Mouse (Mus musculus): Measurements from ENCODE around the gene Fermt3. TPM values are rescaled to one million over a fixed set of nuclear protein-coding genes. Genes with fewer than 3 reads are reported as not detected.

The Fermt3 gene
- polyA plus RNA-seq, 1 experiment from 2014 or later = 6.9 TPM

DNA sequence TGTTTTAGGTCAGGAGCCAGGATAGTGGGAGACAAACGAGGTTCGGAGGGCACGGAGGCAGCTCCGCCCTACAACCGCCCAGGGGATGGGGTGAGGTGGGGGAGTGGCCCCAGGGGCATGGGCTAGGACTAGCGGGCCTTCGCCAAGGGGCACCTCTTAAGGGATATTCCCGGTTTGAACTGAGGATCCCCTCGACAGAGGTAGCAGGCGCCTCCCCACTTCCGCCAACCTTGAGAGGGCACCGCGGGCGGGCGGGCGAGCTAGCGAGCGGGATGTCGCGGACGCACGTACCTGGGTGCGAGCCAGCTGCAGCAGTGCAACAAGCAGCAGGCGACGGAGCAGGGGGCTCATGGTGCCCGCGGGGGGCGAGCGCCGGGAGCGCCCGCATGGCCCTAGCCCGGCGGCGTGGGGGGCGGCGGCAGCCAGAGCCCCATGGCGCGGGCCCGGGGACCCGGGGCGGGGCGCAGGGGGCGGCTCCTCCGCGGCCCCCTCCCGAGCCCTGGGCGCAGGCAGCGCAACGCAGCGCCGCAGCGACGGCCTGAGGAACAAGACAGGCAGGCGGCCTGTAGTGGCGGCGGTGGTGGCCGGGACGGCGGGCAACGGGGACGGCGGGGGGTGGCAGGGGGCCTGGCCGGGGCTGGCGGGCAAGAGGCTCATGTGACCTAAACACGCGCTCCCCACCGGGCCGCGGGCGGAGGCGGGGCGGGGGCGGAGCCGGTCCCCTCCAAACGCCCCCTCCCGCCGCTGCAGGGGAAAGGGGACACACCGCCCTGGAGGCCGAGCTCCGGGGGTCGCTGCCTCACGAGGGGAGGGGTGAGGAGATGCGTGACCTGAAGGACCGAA lies 32.0 kb downstream of the Fermt3 start, which contains the start of gene Vegfb:
Vegfb (minus strand) TSS at position 591 of the 843 bp plus-strand sequence.
- Histone ChIP-seq H3K4me3 (peak within 1 kb of the TSS; percentile 89), H3K9me3 (no peaks in the 10 kb centered on the region), H3K27me3 (no peaks in the 10 kb centered on the region), H3K27ac (peak within 1 kb of the TSS; percentile 90), H3K36me3 (peaks cover 33% of the 10 kb centered on the region), H3K4me1 (peaks cover 27% of the 10 kb centered on the region), H3K4me2 (peak within 1 kb of the TSS; percentile 84), H3K9ac (peak within 1 kb of the TSS; percentile 95)
- WGBS = under 1% methylated on average over 81 of the region's 85 CpGs
- peak; percentile 49 for ATAC-seq (ENCODE audit: insufficient number of reproducible peaks, insufficient read depth, low FRiP score, low TSS enrichment, low read depth)

DNA sequence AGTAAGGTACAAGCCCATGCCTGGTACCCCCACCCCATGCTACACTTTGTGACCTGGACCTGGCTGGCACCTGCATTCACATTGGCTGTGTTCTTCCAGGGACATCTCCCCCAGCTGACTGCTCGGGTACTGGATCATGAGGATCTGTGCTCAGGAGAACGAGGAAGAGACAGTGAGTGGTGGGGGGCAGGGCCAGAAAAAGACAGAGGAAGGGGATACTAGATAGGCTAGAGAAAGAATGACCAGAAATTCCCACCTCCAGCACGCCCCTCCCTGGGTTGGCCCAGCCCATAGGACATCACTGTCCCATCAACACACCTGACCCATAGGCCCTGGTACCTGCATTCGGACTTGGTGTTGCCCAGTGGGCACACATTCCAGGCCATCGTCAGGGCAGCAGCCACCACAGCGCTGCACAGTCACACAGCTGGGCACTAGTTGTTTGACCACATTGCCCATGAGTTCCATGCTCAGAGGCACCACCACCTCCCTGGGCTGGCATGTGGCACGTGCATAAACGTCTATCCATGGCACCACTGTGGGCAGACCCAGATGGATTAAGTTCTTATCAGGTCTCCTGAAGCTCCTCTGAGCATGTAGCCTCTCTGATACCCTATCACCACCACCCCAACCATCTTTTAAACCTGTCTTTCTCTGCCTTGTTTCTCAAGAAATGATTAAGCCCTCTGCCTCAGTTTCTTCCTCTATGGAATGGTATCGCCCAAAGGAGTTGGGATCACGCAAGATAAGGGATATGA lies 33.1 kb downstream of the Fermt3 start:
- H3K27ac ChIP-seq = no peak overlapping the region
- no peaks in the 10 kb centered on the region for H3K27me3 ChIP-seq
- no peaks in the 10 kb centered on the region for H3K9me3 ChIP-seq
- H3K4me1 ChIP-seq = peaks cover 22% of the 10 kb centered on the region
- H3K4me2 ChIP-seq = peak overlapping the region; percentile 84
- ATAC-seq (ENCODE audit: insufficient number of reproducible peaks, insufficient read depth, low FRiP score, low TSS enrichment, low read depth) = no peak
- peak overlapping the region; percentile 95 for H3K9ac ChIP-seq
- WGBS = 81% methylated on average over 10 of the region's 10 CpGs
- peaks cover 36% of the 10 kb centered on the region for H3K36me3 ChIP-seq
- H3K4me3 ChIP-seq = peak overlapping the region; percentile 89

DNA sequence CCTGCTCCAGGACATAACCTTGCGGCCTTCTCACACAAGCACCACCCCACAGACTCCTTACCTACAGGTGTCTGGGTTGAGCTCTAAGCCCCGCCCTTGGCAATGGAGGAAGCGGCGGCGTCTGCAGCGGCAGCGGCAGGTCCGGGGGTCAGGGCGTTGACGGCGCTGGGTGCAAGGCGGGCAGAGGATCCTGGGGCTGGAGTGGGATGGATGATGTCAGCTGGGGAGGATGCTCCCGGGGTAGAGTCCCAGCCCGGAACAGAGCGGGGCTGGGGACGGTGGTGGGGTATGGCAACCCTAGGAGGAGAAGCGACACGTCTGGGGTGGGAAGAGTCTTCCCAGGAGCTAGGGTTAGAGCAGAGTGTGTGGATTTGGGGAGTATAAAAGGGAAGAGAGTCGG lies 34.0 kb downstream of the Fermt3 start:
- H3K36me3 ChIP-seq = peaks cover 36% of the 10 kb centered on the region
- no peak overlapping the region for H3K27ac ChIP-seq
- H3K27me3 ChIP-seq = no peaks in the 10 kb centered on the region
- no peak overlapping the region for H3K4me3 ChIP-seq
- H3K9me3 ChIP-seq = no peaks in the 10 kb centered on the region
- peaks cover 27% of the 10 kb centered on the region for H3K4me1 ChIP-seq
- no peak overlapping the region; the same call in 1 of the 2 replicates for H3K4me2 ChIP-seq
- WGBS = 78% methylated on average over 19 of the region's 19 CpGs
- H3K9ac ChIP-seq = no peak overlapping the region
- no peak for ATAC-seq (ENCODE audit: insufficient number of reproducible peaks, insufficient read depth, low FRiP score, low TSS enrichment, low read depth)

DNA sequence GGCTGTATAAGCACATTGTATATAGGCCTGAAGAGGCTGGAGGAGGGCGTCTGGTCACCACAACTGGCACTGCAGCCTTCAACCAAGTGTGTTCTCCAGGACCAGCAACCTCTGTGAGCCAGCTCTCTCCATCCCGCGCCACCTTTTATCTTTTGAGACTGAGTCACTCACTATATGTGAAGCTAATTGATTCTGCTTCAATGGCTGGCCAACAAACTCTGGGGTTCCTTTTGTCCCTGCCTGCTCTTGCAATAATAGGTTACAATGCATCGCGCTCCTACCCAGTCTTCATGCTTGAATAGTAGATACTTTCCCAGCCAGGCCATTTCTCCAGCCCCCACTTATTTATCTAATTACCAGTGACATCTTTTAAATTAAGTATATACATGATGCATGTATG lies 35.6 kb downstream of the Fermt3 start:
- no peaks in the 10 kb centered on the region for H3K27me3 ChIP-seq
- ATAC-seq (ENCODE audit: insufficient number of reproducible peaks, insufficient read depth, low FRiP score, low TSS enrichment, low read depth) = no peak
- peaks cover 36% of the 10 kb centered on the region for H3K4me1 ChIP-seq
- WGBS = 93% methylated on average over 5 of the region's 5 CpGs
- no peaks in the 10 kb centered on the region for H3K9me3 ChIP-seq
- no peak overlapping the region for H3K4me3 ChIP-seq
- no peak overlapping the region for H3K27ac ChIP-seq
- no peak overlapping the region for H3K4me2 ChIP-seq
- no peak overlapping the region for H3K9ac ChIP-seq
- peaks cover 39% of the 10 kb centered on the region for H3K36me3 ChIP-seq

DNA sequence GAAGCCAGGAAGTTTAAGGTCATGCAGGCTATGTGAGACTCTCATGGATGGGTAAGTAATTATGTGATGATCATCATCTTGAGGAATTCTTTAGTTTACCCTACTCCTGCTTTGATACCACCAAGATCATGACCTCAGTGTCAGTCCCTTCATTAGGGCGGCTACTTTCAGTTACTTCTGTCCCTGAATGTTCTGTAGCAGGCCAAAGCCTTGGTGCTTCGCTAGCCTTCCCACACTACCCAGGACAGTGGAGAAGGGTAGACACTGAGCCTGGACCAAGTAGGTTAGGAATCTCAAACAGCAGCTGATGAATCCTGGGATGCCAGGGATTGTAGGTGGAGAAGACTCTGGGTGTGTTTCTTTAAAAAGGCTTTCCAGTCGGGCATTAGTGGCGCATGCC lies 37.8 kb downstream of the Fermt3 start:
- H3K4me2 ChIP-seq = peak overlapping the region; percentile 85; the same call in 1 of the 2 replicates
- peak overlapping the region; percentile 66; the same call in 1 of the 2 replicates for H3K4me3 ChIP-seq
- no peak overlapping the region for H3K27ac ChIP-seq

DNA sequence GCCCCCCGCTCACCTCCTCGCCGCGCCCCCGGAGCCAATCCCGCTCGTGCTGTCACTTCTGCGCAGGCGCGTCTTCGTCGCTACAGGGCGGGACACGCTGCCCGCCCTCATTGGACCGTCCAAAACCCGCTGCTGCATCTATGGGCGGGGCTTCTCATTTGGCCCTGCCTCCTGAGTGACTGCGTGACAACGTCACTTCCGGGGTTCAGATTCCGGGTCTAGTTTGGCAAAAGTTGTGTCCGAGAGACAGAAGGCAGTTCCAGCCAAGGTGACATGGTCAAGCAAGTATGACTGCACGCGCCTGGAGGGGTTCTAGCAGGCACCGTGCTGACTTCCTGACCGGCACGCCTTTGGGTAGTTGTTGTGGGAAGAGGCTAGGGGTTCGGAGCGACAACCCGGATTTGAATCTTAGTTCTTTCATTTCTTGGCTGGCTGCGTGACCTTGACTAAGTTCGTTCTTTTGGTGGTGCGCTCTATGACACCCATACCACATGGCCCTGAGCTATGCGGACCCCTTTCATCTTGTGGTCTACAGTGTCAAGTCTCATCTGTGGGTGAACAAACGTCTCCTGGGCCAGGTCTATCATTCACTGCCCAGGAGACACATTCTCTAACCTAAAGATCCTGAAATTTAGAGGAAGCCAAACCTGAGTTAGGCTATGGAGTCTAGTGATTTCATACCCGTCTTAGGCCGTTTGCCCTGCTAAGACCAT lies 38.7 kb downstream of the Fermt3 start, which contains the start of gene Fkbp2:
Fkbp2 (minus strand) TSS at position 121 of the 713 bp plus-strand sequence.
- Histone ChIP-seq H3K4me3 (peak within 1 kb of the TSS; percentile 66), H3K4me1 (peaks cover 44% of the 10 kb centered on the region), H3K27ac (peak within 1 kb of the TSS; percentile 91), H3K9me3 (no peaks in the 10 kb centered on the region), H3K9ac (peak within 1 kb of the TSS; percentile 80), H3K27me3 (no peaks in the 10 kb centered on the region), H3K36me3 (peaks cover 55% of the 10 kb centered on the region), H3K4me2 (peak within 1 kb of the TSS; percentile 85)
- peak; percentile 89 for ATAC-seq (ENCODE audit: insufficient number of reproducible peaks, insufficient read depth, low FRiP score, low TSS enrichment, low read depth)
- WGBS = 2% methylated on average over 38 of the region's 38 CpGs

More for the DNA sequence above, 37.8 kb downstream of the Fermt3 start:
- Histone ChIP-seq H3K9ac (no peak overlapping the region), H3K36me3 (peaks cover 59% of the 10 kb centered on the region), H3K4me1 (peaks cover 44% of the 10 kb centered on the region), H3K27me3 (no peaks in the 10 kb centered on the region), H3K9me3 (no peaks in the 10 kb centered on the region)
- WGBS = 88% methylated on average over 4 of the region's 4 CpGs
- no peak for ATAC-seq (ENCODE audit: insufficient number of reproducible peaks, insufficient read depth, low FRiP score, low TSS enrichment, low read depth)

DNA sequence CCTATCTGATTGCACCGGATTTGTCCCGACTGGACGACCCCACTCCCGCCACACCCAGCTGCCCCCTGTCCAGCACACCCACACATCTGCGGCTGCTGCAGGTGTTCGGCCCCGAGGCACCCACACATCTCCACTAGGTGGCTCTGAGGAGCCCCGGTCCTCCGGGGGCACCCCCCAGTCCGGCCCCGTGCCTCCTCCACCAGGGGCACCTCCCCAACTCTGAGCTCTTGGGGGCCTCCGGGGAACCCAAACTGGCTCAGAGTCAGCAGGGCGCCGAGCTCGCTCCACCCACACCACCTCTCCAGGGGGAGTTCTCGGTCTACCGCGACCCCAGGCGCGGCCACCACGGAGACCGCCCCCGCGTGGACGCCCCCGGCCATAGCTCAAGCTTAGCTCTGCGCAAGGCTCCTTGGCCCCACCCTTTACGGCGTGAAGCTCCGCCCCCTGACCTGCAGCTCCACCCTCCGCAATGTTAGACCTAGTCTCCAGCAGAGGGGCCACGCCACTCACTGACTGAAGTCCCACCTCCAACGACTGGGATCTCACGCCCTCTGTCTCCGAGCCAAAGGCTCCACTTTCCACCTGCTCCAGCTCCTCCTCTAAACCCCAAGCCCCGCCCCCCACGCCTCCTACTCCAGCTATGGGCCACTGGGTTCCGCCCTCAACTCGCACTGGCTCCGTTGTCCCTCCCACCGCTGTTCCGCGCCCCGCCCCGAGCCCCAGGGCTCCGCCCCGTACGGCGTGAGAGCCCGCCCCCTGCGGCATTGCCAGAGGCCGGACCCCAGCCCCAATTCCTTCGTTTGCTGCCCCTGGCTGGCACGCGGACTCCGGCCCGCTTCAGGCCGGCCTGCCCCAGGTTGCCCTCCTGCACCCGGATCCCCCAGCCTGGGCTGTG lies 39.5 kb downstream of the Fermt3 start:
- no peaks in the 10 kb centered on the region for H3K9me3 ChIP-seq
- peak overlapping the region; percentile 85 for H3K4me2 ChIP-seq
- WGBS = under 1% methylated on average over 59 of the region's 59 CpGs
- ATAC-seq (ENCODE audit: insufficient number of reproducible peaks, insufficient read depth, low FRiP score, low TSS enrichment, low read depth) = peak; percentile 86
- peak overlapping the region; percentile 91 for H3K27ac ChIP-seq
- H3K4me1 ChIP-seq = peaks cover 44% of the 10 kb centered on the region
- peaks cover 47% of the 10 kb centered on the region for H3K36me3 ChIP-seq
- no peaks in the 10 kb centered on the region for H3K27me3 ChIP-seq
- peak overlapping the region; percentile 80 for H3K9ac ChIP-seq
- H3K4me3 ChIP-seq = peak overlapping the region; percentile 66

DNA sequence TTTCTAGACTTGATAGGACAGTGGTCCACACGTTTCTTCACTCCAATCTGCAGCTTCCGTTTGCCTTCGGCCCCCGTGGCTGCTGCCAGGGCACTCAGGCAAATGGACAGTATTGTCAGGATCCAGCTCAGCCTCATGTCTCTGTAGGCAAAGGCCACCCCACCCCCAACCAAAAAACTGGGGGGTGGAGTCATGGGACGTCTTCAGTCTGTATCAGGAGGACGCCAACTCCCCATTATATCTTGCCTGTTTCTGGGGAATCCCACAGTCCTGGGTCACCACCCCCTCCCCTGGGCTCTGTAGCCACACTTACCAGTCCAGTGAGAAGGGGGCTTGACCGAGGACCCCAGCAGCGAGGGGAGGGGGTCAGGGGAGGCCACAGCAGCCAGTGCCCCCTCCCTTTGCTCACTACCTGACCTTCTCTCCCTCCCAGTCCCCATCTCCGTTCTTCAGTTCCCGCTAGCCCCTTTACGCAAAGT lies 40.2 kb downstream of the Fermt3 start:
- Histone ChIP-seq H3K4me3 (peak overlapping the region; percentile 66), H3K9ac (peak overlapping the region; percentile 63), H3K27me3 (no peaks in the 10 kb centered on the region), H3K27ac (peak overlapping the region; percentile 91), H3K4me2 (peak overlapping the region; percentile 85), H3K4me1 (peaks cover 46% of the 10 kb centered on the region), H3K36me3 (peaks cover 43% of the 10 kb centered on the region), H3K9me3 (no peaks in the 10 kb centered on the region)
- WGBS = 14% methylated on average over 11 of the region's 11 CpGs
- ATAC-seq (ENCODE audit: insufficient number of reproducible peaks, insufficient read depth, low FRiP score, low TSS enrichment, low read depth) = no peak

DNA sequence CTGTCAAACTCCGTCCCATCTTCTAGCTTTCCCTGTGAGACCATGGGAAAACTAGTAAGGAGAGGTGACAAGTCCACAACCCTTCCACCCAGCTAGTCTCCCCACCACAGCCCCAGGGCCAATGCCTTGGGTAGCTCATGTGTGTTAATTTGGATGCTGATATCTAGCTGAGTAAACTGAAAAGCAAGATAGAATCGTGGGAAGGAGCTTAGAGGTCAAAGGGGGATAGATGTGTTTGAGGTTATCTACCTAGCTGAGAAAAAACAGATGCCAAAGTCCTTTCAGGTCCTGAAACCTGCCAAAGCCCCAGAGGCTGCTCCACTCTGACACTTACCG lies 40.7 kb downstream of the Fermt3 start:
- Histone ChIP-seq H3K4me3 (peak overlapping the region; percentile 66), H3K4me1 (peaks cover 50% of the 10 kb centered on the region), H3K27me3 (no peaks in the 10 kb centered on the region), H3K4me2 (peak overlapping the region; percentile 85), H3K27ac (peak overlapping the region; percentile 91), H3K9me3 (no peaks in the 10 kb centered on the region), H3K36me3 (peaks cover 38% of the 10 kb centered on the region), H3K9ac (peak overlapping the region; percentile 63)
- ATAC-seq (ENCODE audit: insufficient number of reproducible peaks, insufficient read depth, low FRiP score, low TSS enrichment, low read depth) = no peak
- 39% methylated on average over 3 of the region's 3 CpGs for WGBS

DNA sequence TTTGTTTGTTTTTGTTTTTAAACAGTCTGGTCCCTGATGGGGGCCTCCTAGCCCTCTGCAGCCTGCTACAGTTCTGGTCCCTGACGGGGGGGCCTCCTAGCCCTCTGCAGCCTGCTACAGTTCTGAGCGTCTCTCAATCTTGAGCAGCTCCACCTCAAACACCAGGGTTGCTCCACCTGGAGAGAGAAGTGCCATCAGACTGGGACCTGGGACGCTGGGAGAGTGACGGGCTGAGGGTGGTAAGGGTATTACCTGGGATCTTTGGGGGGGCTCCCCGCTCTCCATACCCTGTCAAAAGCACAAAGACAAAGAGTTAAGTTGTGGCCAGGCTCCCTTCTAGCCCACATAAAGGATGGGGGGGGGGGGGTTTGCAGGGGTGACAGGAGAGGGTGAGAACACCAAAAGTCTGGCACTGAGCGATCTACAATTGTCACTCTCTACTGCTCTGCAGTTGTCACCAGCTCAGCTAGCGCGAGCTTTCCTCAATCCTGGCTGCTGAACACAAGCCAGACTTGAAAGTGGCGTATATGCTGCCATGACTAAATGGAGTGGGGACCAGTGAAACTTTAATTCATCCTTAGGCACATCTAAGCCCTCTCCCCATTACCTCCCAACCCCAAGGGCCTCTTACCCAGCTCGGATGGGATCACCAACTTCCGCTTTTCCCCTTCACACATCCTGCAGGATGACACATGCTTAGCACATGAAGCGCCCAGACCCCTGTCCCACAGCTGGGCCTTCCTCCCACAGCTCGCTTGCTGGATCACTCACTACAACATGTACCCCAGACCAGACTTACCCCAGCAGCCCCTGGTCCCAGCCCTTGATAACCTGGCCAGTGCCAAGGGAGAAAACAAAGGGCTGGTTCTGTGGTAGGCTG lies 41.3 kb downstream of the Fermt3 start:
- peak overlapping the region; percentile 41; the same call in 1 of the 2 replicates for H3K27ac ChIP-seq

More for the DNA sequence above, 41.3 kb downstream of the Fermt3 start:
- H3K36me3 ChIP-seq = peaks cover 33% of the 10 kb centered on the region
- peaks cover 50% of the 10 kb centered on the region for H3K4me1 ChIP-seq
- H3K27me3 ChIP-seq = no peaks in the 10 kb centered on the region
- peak overlapping the region; percentile 85 for H3K4me2 ChIP-seq
- H3K4me3 ChIP-seq = peak overlapping the region; percentile 66; the same call in 1 of the 2 replicates
- WGBS = 77% methylated on average over 13 of the region's 13 CpGs
- ATAC-seq (ENCODE audit: insufficient number of reproducible peaks, insufficient read depth, low FRiP score, low TSS enrichment, low read depth) = no peak
- H3K9me3 ChIP-seq = no peaks in the 10 kb centered on the region
- peak overlapping the region; percentile 63; the same call in 1 of the 2 replicates for H3K9ac ChIP-seq

Data from embryonic facial prominence, embryonic 13.5 days (tissue).